ENCODE assay signal across 8 mouse cellular contexts in genomic region chr19:43570831-43571790, GRCm38 (mm10). TPM values are rescaled to one million over a fixed set of nuclear protein-coding genes. Genes with fewer than 3 reads are reported as not detected.
A peak's percentile ranks its signal among the peaks of the same experiment; 100 is the strongest.
DNase-seq lines count a peak whose midpoint lies in the region; ATAC-seq and TF ChIP-seq lines count a peak whose summit lies in the region.

No protein-coding gene starts in this region.

- peaks cover 6% of the 10 kb centered on the region; the same call in 1 of the 2 replicates for H3K27me3 ChIP-seq in hindbrain, postnatal 0 days (ENCODE audit: insufficient read depth, low read length)

- DNase-seq in cerebellum, postnatal 4 days (ENCODE audit: low spot score in 2 of 2): peak; percentile 36 to 69
- DNase-seq in gastrocnemius, adult 8-10 months (ENCODE audit: low spot score in 2 of 2): peak; percentile 35 to 43
- DNase-seq in hindbrain, postnatal 0 days (ENCODE audit: low spot score): peak; percentile 91
- peak; percentile 58 to 74 for DNase-seq in left cerebral cortex, adult 18-20 months (ENCODE audit: low spot score in 2 of 2)
- peak; percentile 58 for DNase-seq in retina, postnatal 7 days (ENCODE audit: low read depth, low spot score)
- DNase-seq in urinary bladder, adult 2 months (ENCODE audit: low spot score): peak; percentile 28

- peak; percentile 87 for TF ChIP-seq CTCF in hindbrain, postnatal 0 days (IDR thresholded peaks at IDR 0.05; ENCODE audit: low read depth)

- peak overlapping the region; percentile 1; the same call in 1 of the 2 replicates for H3K9ac ChIP-seq in hindbrain, postnatal 0 days (replicated peaks; ENCODE audit: low read length)

- H3K27ac ChIP-seq in hindbrain, postnatal 0 days: no peak overlapping the region
- H3K27ac ChIP-seq in macrophage: no peak overlapping the region

- 13% methylated on average over 32 of the region's 32 CpGs for WGBS in hindbrain, postnatal 0 days
- WGBS in macrophage (ENCODE audit: missing documents): 11% methylated on average over 32 of the region's 32 CpGs

- no peaks in the 10 kb centered on the region for H3K4me1 ChIP-seq in hindbrain, postnatal 0 days (ENCODE audit: insufficient read depth, low read length)

- H3K79me2 ChIP-seq in macrophage (ENCODE audit: inconsistent target): no peaks in the 10 kb centered on the region

- no peaks in the 10 kb centered on the region for H3K36me3 ChIP-seq in hindbrain, postnatal 0 days (ENCODE audit: insufficient read depth, low read length)
- no peaks in the 10 kb centered on the region for H3K36me3 ChIP-seq in macrophage (ENCODE audit: inconsistent target)

- H3K4me2 ChIP-seq in hindbrain, postnatal 0 days (ENCODE audit: low read depth, low read length): peak overlapping the region; percentile 72

- no peaks in the 10 kb centered on the region for H3K9me3 ChIP-seq in hindbrain, postnatal 0 days (ENCODE audit: low read length)

- H3K4me3 ChIP-seq in hindbrain, postnatal 0 days (ENCODE audit: low read length): peak overlapping the region; percentile 45
- peak overlapping the region; percentile 20; the same call in 1 of the 2 replicates for H3K4me3 ChIP-seq in macrophage (ENCODE audit: inconsistent target)

- ATAC-seq in activated CD4-positive, CD25-positive, alpha-beta regulatory T cell, adult 4 months: peak; percentile 86
- peak; percentile 78; the same call in 1 of the 2 replicates for ATAC-seq in hindbrain, postnatal 0 days

RNA-seq across cellular contexts. Expression of gene Nkx2-3, which starts 41.0 kb away (rescaled TPM):
- not detected for polyA plus RNA-seq in activated CD4-positive, CD25-positive, alpha-beta regulatory T cell, adult 4 months (2017; shearing (Covaris generic))
- total RNA-seq in gastrocnemius, adult 8-10 months (2022): not detected
- total RNA-seq in hindbrain, postnatal 0 days (2014; rRNA removed): not detected in 2 replicates
- not detected in 2 replicates for polyA plus RNA-seq in hindbrain, postnatal 0 days (2015; fragmentation: Nextera tagmentation; extraction: Ambion mirVana)
- not detected for total RNA-seq in left cerebral cortex, adult 18-20 months (2021)
- not detected for total RNA-seq in macrophage (2018; cell fraction: chromatin; rRNA removed)
- not detected for total RNA-seq in macrophage (2018; cell fraction: cytosol; rRNA removed)
- not detected for total RNA-seq in macrophage (2018; cell fraction: nucleus; rRNA removed)
- not detected in 3 replicates for polyA plus RNA-seq in macrophage (2018)
- not detected in 2 replicates for polyA plus RNA-seq in urinary bladder, adult 2 months (2012; rRNA removed)

RNA-seq across cellular contexts. Expression of gene Got1, which starts 46.7 kb away (rescaled TPM):
- polyA plus RNA-seq in activated CD4-positive, CD25-positive, alpha-beta regulatory T cell, adult 4 months (2017; shearing (Covaris generic)): 10 to 100 TPM; 37.1 to 54.8 TPM
- 100 to 1,000 TPM; 284 to 461 (median 369) TPM for total RNA-seq in gastrocnemius, adult 8-10 months (2022)
- 120 and 132 TPM in 2 replicates for total RNA-seq in hindbrain, postnatal 0 days (2014; rRNA removed)
- 134 and 136 TPM in 2 replicates for polyA plus RNA-seq in hindbrain, postnatal 0 days (2015; fragmentation: Nextera tagmentation; extraction: Ambion mirVana)
- 100 to 1,000 TPM; 407 to 417 TPM for total RNA-seq in left cerebral cortex, adult 18-20 months (2021)
- 100 to 1,000 TPM in 3 of 26 experiments, 10 to 100 TPM in 22, 1 to 10 TPM in 1; 8.1 to 167 (median 40.8) TPM for total RNA-seq in macrophage (2018; cell fraction: chromatin; rRNA removed)
- total RNA-seq in macrophage (2018; cell fraction: cytosol; rRNA removed): 100 to 1,000 TPM in 5 of 26 experiments, 10 to 100 TPM in 21; 54.4 to 123 (median 77.7) TPM
- 100 to 1,000 TPM in 2 of 26 experiments, 10 to 100 TPM in 24; 16.9 to 138 (median 47.4) TPM for total RNA-seq in macrophage (2018; cell fraction: nucleus; rRNA removed)
- 86.8 to 158 TPM (median 102 TPM) in 3 replicates for polyA plus RNA-seq in macrophage (2018)
- polyA plus RNA-seq in urinary bladder, adult 2 months (2012; rRNA removed): 50.6 and 52.3 TPM in 2 replicates

Comparison
In these comparisons a context has a peak if more than half of its experiments do, and no peak if none do; other contexts are left out.
1. DNase-seq: peak in every context shown above with its lines; median percentile 91 in hindbrain, postnatal 0 days; 66 in left cerebral cortex, adult 18-20 months; 58 in retina, postnatal 7 days; 52 in cerebellum, postnatal 4 days; 39 in gastrocnemius, adult 8-10 months; 28 in urinary bladder, adult 2 months.